Mouse (Mus musculus) spleen, postnatal 4 days (tissue): ENCODE data around the gene Anp32a.

Experiments
- DNase-seq, 2 experiments: peaks; one replicate each; pipeline ENCODE4 v3.0.0; 2022; ENCODE audit warnings: low spot score in 2 of 2

Gene Anp32a

DNA sequence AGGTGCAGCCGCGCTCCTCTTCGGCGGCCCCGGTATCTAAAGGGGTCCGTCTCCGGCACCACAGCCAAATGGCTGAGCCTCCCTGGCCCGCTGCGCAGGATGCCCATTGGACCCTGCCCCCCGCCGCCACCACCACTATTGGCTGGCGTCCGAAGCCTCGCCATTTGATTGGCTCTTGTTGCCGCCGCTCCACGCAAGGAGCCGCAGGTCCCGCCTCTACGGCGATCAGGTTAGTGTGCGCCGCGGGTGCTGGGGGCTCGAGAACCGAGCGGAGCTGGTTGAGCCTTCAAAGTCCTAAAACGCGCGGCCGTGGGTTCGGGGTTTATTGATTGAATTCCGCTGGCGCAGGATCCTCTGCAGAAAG, at the start of gene Anp32a:
Gene Anp32a, plus strand, starts transcription at position 171 of the 364 bp plus-strand sequence.
- DNase-seq, result peak; percentile 99

DNA sequence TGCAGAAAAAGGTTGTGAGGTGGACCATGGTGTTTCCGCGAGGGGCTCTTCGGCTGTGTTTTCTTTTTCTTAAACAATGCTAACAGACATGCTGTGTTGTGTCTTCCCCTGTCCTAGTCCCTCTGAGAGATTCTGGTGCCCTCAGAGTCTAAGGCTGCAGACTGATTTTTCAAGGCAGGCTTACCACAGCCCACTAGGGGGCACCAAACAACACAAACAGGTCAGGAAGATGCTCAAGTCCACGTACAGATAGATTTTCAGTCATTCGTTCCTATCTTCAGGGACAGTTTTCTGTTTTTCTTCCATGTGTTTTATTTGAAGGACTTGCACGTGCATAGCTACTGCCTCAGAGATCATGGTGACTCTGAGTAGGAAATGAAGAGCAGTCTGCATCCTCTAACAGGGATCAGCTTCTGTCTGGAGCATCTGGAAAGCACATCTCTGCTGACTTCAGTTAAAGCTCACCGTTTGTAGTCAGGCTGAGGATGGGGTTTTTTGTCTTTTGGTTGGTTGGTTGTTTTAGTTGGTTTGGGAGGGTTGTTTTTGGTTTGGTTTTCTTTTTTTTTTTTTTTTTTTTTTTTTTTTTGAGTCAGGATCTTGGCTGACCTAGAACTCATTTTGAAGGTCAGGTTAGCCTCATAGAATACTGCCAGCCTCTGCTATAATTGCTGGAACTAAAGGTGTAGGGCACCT, 45.9 kb upstream of the Anp32a start:
- DNase-seq, result peak; percentile 67 to 89

DNA sequence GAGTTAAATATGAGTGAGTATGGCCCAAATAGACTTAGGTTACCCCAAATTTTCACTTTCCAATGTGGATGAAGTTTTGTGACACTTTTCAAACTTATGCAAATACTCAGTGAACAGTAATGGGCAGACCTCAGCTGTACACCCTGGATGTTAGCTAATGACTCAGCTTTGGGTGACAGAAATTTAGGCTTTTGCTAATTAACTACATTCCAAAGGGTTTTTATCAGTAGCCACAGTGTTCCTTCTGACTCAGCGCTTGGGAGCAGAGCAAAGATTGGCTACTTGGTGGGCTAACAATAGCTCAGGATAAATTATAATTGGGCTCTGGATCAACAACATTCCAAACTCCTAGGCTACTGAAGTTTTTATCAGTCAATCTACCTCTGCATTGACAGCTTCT, 44.2 kb upstream of the Anp32a start:
- no peak for DNase-seq

DNA sequence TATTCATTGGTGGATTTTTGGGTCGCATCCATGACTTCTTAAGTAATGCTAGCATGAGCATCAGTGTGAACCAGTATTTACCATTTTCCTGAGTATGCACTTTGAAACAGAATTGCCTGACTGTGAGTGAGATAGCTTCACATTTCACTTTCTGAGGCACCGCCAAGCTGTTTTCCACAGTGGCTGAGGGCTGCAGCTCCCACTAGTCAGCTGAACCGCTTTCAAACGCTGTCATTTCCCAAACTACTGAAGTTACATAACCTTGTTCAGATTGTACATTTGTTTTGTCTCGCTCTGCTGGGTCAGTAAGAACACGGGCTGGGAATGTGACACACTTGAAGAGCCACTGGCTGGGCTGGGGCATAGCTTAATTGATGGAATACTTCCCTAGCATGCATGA, 25.5 kb upstream of the Anp32a start:
- no peak for DNase-seq

DNA sequence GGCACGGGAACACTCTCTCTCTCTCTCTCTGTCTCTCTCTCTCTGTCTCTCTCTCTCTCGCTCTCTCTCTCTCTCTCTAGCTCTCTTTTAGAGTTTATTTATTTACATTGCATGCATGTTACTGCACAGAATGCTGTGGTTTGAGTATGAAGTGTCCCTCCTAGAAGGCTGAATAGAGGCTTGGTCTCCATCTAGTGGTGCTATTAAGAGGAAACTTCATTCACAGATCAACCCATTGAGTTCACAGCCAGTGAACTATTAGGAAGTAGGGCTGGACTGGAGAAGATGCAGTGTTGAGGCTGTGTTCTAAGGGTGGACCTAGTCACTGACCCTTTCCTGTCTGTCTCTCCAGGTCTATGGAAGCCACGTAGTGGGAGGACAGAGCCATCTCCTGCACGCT, 22.4 kb upstream of the Anp32a start:
- DNase-seq, result no peak

DNA sequence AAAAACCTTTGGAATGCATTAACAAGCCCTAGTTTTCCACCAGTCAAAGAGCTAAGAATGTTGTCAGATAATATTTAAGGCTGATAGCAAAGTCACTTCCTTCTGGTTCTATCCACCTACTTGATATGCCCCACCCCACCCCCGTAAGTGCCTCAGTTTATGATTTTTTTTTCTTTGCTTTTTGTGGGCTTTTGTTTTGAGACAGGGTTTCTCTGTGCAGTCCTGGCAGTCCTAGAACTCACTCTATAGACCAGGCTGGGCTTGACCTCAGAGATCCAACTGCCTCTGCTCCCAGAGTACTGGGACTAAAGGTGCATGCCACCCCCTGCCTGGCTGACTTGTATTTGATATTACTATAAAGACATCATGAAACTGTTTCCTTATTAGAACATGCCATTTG, 17.3 kb upstream of the Anp32a start:
- DNase-seq, result no peak

DNA sequence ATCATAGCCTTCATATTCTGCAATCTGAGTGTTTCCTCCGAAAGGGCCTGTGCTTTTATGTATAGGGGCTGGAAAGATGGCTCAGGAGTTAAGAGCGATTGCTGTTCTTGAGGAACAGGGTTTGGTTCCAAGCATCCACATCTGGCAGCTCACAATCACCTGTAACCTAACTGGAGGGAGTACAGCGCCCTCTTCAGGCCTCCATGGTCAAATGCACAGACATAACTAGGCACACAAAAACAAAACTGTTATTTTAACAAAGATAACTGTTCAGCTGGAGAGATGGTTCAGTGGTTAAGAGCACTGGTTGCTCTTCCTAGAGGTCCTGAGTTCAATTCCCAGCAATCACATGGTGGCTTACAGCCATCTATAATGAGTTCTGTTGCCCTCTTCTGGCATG, 15.1 kb upstream of the Anp32a start:
- DNase-seq, result no peak

DNA sequence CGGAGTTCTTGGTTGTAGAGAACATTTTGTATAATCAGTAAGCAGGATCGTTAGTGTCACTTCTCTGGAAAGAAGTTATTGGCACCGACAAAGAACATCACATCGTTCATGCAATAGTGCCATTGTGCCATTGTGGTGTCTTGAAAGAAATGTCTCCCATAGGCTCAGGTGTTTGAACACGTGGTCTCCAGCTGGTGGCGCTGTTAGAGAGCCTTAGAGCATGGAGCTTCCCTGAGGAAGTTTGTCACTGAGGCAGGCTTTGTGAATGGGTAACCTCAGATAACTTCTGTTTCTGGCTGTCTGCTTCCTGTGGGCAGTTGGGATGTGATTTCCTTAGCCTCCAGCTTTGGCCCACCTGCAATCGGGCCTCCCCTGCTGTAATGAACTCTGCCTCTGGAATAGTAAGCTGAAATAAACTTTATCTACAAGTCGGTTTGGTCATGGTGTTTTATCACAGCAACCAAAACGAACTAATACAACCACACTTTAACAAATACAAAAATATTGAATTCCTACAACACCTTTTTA, 6.7 kb upstream of the Anp32a start:
- no peak for DNase-seq

DNA sequence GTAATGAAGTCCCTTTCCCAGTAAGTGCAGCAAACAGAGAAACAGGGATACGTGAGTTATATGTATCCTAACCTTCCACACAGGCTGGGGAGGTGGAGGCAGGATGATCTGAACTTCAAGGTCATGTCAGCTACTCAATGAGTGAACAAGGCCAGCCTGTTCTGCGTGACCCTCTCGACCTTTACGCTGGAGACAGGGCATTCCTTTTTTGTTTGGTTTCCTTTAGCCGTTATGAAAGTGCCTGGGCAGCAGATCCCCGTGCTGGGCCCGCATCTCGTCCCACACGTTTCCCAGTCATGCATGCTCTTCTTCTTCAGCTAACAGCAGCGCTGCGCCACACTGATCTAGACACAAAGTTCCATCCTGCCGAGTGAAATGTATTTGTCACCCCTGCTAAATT, 5.7 kb upstream of the Anp32a start:
- no peak for DNase-seq

DNA sequence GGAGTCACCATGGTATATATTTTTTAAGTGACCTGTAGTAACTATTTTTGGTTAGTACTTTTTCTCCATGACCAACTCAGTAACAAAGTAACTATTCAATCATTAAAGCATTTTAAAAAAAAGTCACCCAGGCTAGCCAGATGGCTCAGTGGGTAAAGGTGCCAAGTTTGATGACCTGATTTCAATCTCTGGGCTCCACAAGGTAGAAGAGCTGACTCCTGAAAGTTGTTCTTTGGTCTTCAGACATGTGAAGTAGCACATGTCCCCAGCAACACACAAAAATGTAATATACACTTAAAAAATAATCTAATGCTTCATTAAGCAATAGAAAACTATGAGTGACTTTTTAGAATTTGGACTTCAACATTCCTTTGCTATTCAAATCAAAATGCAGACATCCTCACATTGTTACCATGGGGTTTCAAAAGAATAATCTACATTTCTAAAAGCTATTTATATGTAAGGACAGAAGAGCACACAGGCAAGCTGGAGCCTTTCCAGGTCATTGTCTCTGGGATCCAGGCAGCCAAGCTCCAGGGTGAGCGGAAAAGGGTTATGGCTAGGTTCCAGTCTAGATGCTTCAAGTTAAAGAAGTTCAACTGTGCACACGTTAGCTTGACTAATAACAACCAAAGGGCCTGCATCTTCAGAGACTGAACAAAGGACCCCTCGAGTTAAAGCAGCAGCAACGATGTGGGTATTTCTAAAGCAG, 3.0 kb upstream of the Anp32a start:
- DNase-seq, result no peak

DNA sequence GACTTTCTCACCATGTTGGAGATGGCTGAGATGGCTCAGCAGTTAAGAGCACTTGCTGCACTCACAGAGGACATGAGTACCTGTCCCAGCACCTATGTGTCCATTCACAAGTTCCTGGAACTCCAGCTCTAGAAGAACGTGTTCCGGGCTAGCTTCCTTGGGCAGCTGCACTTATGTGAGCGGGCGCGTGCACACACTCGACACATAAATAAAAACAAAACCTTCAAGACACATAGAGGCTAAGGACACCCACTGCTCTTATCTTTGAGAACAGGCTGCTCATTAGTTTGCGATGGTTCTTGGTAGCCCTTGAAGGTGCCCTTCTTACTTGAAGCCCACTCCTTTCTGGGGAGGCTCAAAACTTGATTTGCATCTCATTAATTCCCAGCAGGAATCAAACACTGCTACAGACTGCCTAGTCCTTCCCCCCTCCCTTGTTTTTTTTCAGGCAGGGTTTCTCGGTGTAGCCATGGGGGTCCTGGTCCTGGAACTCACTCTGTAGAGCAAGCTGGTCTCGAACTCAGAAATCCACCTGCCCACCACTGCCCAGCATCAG, 2.4 kb upstream of the Anp32a start:
- no peak for DNase-seq

DNA sequence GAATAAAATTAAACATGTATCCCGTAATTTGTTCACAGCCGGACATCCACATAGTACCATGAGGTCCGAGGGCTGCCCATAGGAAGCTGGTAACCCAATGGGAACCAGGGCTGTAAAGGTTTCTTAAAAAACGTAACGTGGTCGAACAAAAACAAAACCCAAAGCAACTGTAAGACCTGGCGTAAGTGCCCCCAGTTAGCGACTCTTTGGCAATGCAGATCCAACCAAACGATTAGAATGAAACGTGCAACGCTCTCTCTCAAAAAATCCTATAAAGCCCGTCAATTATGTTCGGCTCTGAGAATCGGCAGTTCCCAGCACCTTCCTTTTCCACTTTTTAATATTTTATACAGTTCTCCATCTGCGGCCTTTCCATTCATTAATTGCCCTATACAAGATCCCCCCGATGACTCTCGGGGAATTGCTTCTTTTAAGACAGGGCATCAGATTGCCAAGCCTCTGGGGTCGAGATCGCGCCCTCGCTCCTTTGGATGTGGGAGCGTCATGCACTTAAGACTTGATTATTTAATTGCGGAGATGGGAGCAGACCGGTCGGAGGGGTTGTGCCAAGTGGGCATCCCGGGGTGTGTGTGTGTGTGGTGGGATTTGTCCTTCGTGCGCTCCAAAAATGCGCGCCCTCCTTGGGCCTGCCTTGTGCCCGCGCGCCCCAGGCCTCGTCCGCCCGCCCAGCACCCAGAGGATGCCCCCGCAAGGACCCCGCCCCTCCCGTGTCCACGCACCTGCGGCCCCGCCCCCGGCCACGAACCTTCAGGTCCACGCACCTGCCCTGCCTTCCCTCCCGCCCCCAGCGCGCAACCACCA, 581 bp upstream of the Anp32a start:
- DNase-seq, result no peak

DNA sequence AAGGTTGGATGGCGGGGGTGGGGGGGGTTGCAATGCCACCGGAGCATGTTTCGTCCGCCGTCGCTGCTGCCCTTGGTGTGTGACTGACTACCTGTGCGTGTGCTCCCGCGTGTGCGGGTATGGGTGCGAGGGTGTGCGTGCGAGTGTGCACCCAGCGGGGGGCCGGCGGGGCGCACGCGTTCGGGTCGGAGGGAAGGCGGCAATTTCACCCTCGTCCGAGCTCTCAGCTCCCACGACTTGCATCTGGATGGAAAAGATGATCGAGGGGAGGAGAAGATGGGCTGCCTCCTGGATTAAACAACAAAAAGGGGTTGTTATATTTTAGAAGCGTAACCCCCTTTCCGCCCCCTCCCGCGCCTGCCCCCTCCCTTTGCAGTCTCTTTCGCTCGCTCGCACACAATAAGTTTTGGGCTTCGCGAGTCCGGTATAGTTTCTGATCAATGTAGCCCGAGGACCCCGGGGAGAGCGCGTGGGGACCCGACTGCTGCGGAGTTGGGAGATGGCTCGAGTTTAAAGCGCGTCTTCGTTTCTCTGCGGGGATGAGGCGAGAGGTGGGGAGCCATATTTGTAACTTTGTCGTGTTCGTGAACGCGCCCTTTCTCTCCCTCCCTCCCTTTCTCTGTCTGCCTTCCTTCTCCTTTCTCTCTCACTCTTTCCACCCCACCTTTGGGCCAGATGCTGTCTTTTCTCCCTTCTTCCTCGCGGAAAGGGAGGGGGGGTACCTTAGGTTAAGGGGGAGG, 778 bp downstream of the Anp32a start:
- peak; percentile 43 to 75 for DNase-seq

DNA sequence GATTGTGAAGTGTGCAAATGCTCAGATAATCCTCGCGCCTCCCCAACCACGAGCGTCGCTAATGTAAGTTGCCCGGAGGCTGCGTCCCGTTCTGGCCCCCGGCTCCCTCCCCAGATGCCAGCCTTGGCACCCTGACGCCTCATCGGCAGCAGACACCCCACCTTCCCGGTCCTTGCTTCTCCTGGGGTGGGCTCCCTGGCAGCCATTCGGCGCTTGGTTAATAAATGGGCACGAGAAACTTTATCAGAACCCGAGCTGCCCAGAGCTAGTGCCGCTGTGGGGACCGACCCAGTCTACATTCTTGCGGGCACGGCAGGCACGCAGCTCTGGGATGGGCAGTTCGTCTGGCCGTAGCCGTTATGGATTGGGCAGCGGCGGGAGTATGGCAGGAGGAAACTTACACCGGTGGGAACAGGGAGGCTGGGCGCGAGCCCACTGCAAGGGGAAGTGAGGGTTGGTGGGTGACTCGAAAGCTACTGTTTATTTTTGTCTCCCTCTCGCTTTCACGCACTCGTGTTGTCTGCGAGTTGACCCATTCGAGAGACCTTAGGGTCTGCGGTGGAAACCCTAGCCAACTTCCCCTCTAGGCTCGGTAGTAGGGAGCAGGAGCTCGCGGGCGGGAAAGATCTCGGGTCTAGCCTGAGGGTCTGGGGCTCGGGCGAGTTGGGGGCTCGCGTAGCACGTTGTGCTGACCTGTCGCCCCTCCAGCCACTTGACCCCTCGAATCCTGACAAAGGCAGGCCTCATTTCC, 1.5 kb downstream of the Anp32a start:
- DNase-seq, result peak; percentile 69 to 87

DNA sequence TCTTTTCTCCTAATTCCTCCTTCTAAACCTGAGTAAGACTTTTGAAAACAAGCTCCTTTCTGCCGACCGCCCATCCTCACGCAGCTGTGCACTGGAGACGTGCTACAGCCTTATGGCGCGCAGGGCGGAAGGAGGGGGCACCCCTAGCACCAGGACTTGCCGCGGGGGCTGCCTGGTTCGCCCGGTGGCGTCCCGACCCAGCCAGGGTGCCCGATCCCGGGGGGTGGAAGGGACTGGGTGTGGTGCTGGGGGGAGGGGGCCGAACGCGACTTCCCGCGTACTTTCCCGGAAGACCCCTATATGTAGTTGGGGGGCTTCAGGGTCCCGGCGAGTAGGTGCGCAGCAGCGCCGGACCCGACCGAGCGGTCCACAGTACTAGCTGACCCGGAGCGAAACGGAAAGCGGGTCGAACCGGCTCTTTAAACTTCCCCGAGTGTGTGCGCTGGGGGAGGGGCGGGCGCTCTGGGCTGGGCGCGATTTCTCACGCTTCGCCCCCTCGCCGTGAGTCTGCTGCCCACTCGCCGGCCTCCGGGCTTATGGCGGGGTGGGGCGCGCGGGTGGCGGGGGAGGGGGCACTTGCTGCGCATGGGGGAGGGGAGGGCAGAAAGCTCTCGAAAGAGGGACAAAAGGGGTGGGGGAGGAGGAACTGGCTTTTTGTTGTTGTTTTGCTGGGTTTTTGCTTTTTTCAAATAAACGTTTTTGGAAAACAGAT, 2.3 kb downstream of the Anp32a start:
- DNase-seq, result peak; percentile 73 to 89

DNA sequence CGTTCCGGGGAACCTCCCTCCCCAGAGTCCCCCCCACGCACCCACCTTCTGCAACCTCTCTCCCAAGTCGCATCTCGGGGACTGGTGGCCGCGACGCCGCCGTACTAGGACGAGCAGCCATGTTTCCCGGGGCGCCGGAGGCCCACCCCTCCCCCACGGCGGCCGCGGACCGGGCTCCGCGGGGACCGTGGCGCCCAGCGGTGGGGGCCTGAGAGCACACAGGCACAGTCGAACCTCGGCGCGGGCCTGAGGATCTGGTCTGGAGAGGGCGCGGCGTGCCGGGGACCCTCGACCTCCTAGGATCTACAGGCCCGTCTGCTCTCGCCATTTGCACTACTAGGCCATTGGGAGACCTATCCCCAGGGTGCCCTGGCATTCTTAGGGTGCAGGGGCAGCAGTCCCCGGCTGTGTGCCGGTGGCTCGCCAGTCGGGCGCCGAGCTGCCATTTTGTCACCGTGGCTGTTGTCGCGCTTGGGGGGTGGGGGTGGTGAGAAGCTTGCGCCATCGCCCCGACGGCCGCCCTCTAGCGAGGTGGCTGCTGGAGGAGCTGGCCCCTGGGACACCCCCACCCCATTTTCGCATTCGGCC, 2.9 kb downstream of the Anp32a start:
- DNase-seq, result peak; percentile 66 to 88

DNA sequence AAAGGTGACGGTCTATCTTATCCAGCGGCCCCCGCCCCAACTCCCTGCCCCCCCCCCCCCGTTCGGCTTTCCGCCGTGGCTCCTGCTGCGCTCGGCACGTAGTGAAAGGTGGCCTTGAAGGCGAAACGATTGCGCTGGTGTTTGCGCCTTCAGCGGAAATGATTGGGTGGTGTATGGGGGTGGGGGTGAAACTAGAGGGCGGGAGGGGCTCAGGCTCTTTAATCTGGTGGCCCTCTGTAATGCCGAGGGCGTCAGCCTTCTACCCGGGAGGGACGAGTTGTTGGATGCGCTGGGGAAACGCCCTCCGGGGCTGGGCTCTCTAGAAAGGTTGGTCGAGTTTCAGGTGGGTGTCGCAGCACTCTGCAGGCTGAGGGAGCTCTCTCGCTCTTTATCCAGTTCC, 3.5 kb downstream of the Anp32a start:
- peak; percentile 73 to 85 for DNase-seq

DNA sequence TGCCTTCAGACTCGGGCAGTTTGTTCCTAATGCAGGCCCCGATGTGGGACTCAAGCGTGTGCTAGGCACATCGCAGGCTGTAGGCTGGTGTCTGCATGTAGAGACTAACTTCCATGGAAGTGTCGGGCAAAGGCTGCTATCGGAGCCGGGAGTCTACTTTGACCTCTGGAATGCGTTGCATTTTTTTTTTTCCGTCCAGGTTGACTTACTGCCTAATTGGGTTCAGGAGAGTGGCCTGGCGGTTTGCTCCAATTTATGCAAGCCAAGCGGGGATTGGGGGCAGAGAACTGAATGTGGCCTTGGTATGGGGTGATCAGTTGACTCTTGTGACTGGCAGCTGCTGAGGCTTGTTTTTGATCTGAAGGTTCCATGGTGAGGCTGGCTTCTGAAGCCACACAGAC, 4.0 kb downstream of the Anp32a start:
- no peak for DNase-seq

DNA sequence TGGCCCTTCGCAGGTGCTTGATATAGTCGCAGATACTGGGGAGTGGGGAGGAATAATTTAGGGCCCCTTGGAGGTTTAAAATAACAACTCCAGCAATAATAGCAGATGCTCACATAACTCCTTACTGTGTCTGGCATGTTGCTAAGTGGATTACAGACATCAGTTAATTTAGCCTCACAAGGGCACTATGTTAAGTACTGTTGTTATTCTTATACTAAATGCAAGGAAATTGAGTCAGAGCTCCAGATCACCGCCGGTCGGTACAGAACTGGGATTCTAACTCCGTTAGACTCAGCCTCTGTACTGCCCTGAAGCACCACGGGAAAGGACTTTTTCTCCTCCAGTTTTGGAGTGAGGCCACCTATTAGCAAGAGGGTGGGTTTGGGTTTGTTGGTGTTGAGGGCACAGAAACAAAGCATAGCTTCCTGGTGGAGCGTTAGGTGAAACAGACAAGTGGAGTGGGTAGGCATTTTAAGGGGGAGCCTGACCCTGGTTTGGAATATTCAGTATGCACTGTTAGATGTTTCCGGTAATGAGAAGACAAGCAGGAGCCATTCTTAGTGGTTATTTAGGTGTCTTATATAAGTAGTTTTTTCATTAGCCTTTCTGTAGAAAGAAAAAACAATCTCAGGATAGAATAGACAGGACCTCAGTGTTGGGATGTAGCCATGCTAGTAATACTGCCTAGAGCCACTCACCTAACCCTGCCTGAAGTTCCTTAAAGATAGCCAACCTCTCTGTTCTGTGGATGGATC, 4.7 kb downstream of the Anp32a start:
- DNase-seq, result no peak
